Comparison of ENCODE assay signal across 29 mouse cellular contexts in genomic region chr17:61515059-61515458, GRCm38 (mm10).
"Had no signal": no experiment of that assay in that cellular context is flagged by ENCODE, and none has a peak within 500 bp of the region (broad histone marks: within the 10 kb centered on the region; RNA-seq: fewer than 3 reads in every experiment).

No protein-coding gene starts in this region.

- H3K9me3 ChIP-seq: limb, embryonic 10.5 days; limb, embryonic 12.5 days; limb, embryonic 13.5 days; limb, embryonic 15.5 days; liver, embryonic 12.5 days; liver, embryonic 13.5 days; liver, embryonic 15.5 days; lung, embryonic 15.5 days; megakaryocyte, embryonic 14.5 days; midbrain, embryonic 10.5 days; midbrain, embryonic 12.5 days; midbrain, embryonic 13.5 days; midbrain, embryonic 15.5 days had no signal

- H3K4me1 ChIP-seq: limb, embryonic 12.5 days; limb, embryonic 13.5 days; limb, embryonic 15.5 days; liver, embryonic 12.5 days; liver, embryonic 13.5 days; liver, embryonic 15.5 days; lung, embryonic 15.5 days; megakaryocyte, embryonic 14.5 days; midbrain, embryonic 10.5 days; midbrain, embryonic 12.5 days; midbrain, embryonic 15.5 days had no signal

- ATAC-seq: liver, embryonic 12.5 days; liver, postnatal 0 days; lung, postnatal 0 days; midbrain, embryonic 13.5 days; midbrain, embryonic 15.5 days; midbrain, embryonic 16.5 days had no signal

- H3K4me3 ChIP-seq: limb, embryonic 10.5 days; limb, embryonic 12.5 days; limb, embryonic 13.5 days; limb, embryonic 15.5 days; liver, embryonic 12.5 days; liver, embryonic 13.5 days; liver, embryonic 15.5 days; lung, embryonic 15.5 days; megakaryocyte, embryonic 14.5 days; midbrain, embryonic 10.5 days; midbrain, embryonic 12.5 days; midbrain, embryonic 13.5 days; midbrain, embryonic 15.5 days; myocyte had no signal

- H3K9ac ChIP-seq: limb, embryonic 12.5 days; limb, embryonic 13.5 days; limb, embryonic 15.5 days; liver, embryonic 12.5 days; liver, embryonic 13.5 days; liver, embryonic 14.5 days; liver, embryonic 15.5 days; liver, postnatal 0 days; lung, embryonic 14.5 days; lung, embryonic 15.5 days; midbrain, embryonic 12.5 days; midbrain, embryonic 13.5 days; midbrain, embryonic 15.5 days had no signal

- H3K36me3 ChIP-seq: limb, embryonic 10.5 days; limb, embryonic 12.5 days; limb, embryonic 13.5 days; limb, embryonic 15.5 days; liver, embryonic 12.5 days; liver, embryonic 13.5 days; liver, embryonic 15.5 days; lung, embryonic 15.5 days; midbrain, embryonic 10.5 days; midbrain, embryonic 12.5 days; midbrain, embryonic 13.5 days; midbrain, embryonic 15.5 days had no signal

- H3K27me3 ChIP-seq: limb, embryonic 12.5 days; limb, embryonic 13.5 days; limb, embryonic 15.5 days; liver, embryonic 12.5 days; liver, embryonic 13.5 days; liver, embryonic 15.5 days; lung, embryonic 15.5 days; megakaryocyte, embryonic 14.5 days; midbrain, embryonic 12.5 days; midbrain, embryonic 13.5 days; midbrain, embryonic 15.5 days had no signal

- H3K27ac ChIP-seq: limb, embryonic 10.5 days; limb, embryonic 12.5 days; limb, embryonic 13.5 days; limb, embryonic 15.5 days; liver, embryonic 12.5 days; liver, embryonic 13.5 days; liver, embryonic 14.5 days; liver, embryonic 15.5 days; lung, embryonic 15.5 days; macrophage; midbrain, embryonic 10.5 days; midbrain, embryonic 12.5 days; midbrain, embryonic 13.5 days; midbrain, embryonic 15.5 days had no signal

- DNase-seq: left cerebral cortex, postnatal 4 days; liver; liver, embryonic 13.5 days; liver, postnatal 0 days; lung, adult 18-20 months; lung, adult 2 months; lung, embryonic 14.5 days; lung, postnatal 10 days; lung, postnatal 14 days; lung, postnatal 36 days; lung, postnatal 4 days; midbrain, embryonic 14.5 days had no signal
